Mouse (Mus musculus) stomach, postnatal 0 days (tissue): ENCODE measurements around the gene Tmem45a.

Experiments
- CTCF ChIP-seq: IDR thresholded peaks from 2 replicates; pipeline ENCODE4 v1.5.1; 2016; ENCODE audit warnings: antibody characterized with exemption, low read depth, mild to moderate bottlenecking, moderate library complexity
- EP300 ChIP-seq: optimal IDR thresholded peaks from 2 replicates; pipeline ENCODE3; 2016; ENCODE audit warnings: antibody characterized with exemption

- TF ChIP-seq EP300 (no peak), CTCF (no peak)
These were observed 33.0 kb downstream of the Tmem45a start for GRCm38 (mm10) chr16:56852841-56853587.
